Mouse (Mus musculus): ENCODE measurements around the gene Cdipt.

Gene Cdipt

GRCm38 (mm10) chr7:127012845-127013244 lies 37.1 kb downstream of the Cdipt start:
- DNase-seq (ENCODE audit: low read depth), result no peak

GRCm38 (mm10) chr7:127013385-127013784 lies 37.7 kb downstream of the Cdipt start:
- no peak for DNase-seq (ENCODE audit: low read depth)

- peak; percentile 91 for DNase-seq (ENCODE audit: low read depth)
These were observed 38.6 kb downstream of the Cdipt start, which contains the start of gene Mvp for GRCm38 (mm10) chr7:127014320-127014719. Gene Mvp, minus strand, starts transcription at chr7:127014621.

DNA sequence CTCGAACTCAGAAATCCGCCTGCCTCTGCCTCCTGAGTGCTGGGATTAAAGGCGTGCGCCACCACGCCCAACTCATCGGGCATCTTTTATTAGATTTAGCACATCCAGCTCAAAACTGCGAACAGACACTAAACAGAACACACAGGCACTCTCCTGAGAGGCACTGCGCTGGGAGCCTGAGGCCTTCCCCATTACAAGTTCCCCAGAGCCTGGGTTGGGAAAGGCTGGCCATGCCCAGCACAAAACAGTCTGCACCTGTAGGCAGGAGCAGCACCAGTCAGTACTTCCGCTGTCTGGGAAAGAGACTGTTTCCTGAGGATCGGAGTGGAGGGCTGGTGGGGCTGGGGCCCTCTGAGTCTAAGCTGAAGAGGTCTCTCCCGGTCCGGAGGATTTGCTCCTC lies 39.3 kb downstream of the Cdipt start:
- no peak for DNase-seq (ENCODE audit: low read depth)

- DNase-seq (ENCODE audit: low read depth), result peak; percentile 64
These were observed 40.4 kb downstream of the Cdipt start for GRCm38 (mm10) chr7:127016081-127016480.

- no peak for DNase-seq (ENCODE audit: low read depth)
These were observed 40.6 kb downstream of the Cdipt start, which contains the start of gene Pagr1b for GRCm38 (mm10) chr7:127016481-127016485. Gene Pagr1b, minus strand, starts transcription at chr7:127016484.

GRCm38 (mm10) chr7:127016486-127016938 lies 40.8 kb downstream of the Cdipt start:
- no peak for DNase-seq (ENCODE audit: low read depth)

DNA sequence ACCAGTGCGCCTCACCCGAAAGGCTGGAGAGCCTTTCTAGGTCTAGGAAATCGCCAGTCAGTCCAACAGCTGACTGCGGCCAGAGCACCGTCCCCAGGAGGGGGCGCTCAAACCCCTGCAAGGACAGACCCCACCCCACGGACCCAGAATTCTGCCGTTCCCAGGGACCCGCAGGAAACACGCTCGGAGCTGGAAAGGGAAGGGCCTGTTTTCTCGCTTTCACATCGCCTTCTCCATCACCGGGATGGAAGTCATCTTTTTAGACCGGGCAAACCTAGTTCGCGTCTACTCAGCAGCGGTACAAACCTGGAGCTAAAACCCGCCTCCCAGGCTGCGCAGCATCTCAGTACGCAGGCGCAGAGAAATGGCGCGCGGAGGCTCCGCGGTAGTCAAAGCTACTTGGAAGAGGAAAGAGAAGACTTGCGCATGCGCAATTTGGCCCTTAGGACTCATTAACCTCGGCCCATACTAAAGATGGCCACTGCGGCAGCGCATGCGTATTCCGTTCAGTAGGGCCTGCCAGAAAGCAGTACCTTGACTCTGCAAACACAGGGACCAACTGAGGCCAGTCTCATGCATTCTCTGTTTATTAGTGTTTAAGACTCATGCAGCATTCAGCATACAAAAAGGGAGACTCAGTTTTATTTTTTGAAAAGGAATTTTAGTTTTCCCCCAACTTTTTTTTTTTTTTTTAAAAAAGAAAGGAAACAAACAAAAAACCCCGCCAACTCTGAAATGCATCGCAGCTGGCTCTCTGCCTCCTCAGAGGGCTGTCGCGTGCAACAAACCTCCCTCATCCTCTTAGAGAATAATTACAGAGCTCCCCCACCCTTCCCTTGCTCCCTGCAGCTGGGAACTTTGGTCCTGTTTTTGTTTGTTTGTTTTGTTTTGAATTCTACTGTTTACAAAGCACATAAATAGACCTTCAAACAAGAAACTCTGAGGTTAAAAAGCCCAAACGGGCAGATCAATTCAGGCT lies 41.5 kb downstream of the Cdipt start, which contains the start of gene Pagr1a:
Gene Pagr1a, minus strand, starts transcription at position 382 of the 979 bp plus-strand sequence.
- peak; percentile 100 for DNase-seq (ENCODE audit: low read depth)

- no peak for DNase-seq (ENCODE audit: low read depth)
These were observed 42.2 kb downstream of the Cdipt start for GRCm38 (mm10) chr7:127017950-127018345.

DNA sequence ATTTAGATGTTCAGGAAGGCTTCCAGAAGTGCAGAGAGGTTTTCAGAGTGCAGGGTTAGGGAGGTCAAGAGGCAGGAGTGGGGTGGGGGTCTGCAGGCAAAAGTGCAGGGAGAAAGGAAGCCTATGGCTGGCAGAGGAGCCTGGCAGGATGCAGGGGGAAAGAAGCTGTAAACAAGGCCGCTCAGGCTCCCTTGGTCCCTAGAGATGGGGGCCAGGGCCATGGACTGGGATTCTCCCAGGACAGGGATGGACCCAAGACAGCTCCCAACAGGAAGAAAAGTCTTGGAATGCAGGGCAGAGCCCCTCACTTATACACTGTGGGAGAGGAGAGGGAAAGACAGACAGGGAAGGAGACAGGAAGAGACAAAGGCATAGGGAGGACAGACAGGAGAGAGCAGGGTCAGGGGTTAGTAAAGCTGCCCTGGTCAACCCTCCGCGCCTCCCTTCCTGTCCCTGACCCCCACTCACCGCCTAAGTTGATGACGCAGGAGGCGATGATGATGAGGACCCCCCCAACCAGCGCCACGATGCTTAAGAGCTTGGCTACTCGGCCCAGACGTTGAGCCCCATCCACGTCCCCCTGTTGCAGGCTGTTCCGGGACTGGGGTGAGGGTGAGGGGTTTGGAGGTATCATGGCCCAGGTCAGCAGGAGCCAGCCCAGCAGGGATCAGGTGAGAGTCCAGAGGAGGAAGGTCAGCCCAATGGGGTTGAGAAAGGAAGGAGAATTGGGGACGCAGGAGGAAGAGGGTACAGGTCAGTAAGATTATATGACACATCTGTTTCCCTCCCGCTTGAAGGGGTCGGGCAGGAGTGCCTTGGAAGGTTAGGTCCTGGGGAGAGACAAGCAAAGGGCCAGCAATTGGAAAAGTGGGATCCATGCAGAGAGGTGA lies 42.9 kb downstream of the Cdipt start:
- DNase-seq (ENCODE audit: low read depth), result no peak

GRCm38 (mm10) chr7:127019306-127019960 lies 43.7 kb downstream of the Cdipt start:
- DNase-seq (ENCODE audit: low read depth), result no peak

GRCm38 (mm10) chr7:127020031-127020430 lies 44.3 kb downstream of the Cdipt start:
- no peak for DNase-seq (ENCODE audit: low read depth)

- DNase-seq (ENCODE audit: low read depth), result no peak
These were observed 44.8 kb downstream of the Cdipt start for GRCm38 (mm10) chr7:127020491-127020890.

- DNase-seq (ENCODE audit: low read depth), result peak; percentile 75
These were observed 45.3 kb downstream of the Cdipt start, which contains the start of the genes Gm42742 and Prrt2 for GRCm38 (mm10) chr7:127020901-127021562. Gene Gm42742, minus strand, starts transcription at chr7:127021097. Gene Prrt2, minus strand, starts transcription at chr7:127021211.

DNA sequence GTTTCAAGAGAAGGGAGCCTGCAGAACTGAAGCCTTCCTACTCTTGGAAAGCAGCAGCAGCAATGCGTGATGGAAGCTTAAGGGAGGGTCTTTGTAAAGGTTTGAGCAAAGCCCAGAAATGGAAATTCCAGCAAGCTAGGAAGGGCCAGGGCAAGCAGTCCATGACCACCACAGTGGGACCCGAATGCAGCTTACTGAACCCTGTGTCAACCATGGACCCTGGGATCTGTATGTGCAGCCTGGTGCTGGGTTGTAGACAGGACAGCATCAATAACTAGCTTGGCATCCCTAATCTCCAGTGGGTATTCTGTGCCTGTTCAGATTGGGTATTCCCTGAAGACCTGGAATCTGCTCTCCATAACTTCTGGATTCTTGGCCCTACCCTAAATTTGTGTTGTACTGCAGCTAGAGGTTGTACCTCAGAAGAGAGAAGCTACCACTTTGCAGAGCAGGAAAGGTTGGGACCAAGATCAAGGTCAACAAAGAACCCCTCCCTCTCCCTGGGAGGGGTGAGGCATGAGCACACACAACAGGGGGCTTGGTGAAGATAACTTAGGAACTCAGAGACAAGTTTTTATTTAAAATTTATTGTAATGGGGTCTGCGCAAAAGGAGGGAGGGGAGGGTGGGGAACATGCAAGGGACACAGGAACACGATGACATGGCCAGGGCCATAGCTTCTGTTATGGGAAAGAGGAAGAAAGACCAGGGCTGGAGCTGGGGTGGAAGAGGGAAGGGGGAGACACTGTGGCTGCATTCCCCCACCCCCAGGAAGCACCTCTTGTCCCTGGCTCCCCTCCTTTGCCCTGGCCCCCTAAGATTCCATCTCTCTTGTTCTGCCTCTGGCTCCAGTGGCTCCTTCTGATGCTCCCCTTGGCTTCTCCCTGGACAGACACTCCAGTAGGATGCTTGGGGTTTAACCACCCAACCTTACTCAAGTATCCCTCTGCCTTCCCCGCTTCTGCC lies 46.1 kb downstream of the Cdipt start:
- DNase-seq (ENCODE audit: low read depth), result no peak

DNA sequence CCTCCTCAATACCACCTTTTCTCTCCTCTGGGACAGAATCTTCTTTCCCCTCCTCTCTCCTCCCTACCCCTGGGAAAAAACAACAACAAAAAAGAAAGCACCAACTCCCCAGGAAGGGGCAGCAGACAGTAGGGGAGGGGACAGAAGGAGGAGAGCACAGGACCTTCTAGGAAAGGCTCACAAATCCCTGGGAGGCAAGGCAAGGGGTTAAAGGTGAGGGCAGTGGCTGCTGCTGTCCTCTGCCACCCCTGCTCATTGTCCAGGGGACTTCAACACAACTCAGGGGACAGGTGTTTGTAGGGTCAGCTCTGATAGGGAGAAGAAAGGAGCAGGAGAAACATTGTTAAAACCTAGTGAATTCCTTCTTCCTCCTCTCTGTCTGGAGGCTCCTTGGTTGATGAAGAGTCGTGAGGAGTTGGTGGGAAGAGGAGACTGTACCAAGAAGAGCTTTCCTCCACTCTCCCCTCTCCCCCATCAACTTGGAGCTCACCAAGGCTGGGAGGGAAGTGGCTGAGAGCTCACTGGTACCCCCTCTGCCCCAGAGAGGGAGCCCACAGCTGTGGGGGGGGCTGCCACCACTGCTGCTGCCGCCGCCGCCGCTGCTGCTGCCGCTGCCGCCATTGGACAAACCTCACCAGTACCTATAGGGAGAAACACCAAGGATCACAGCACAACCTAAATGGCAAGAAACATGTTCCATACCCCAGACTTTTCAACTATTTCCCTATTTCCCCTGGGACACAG lies 47.0 kb downstream of the Cdipt start:
- no peak for DNase-seq (ENCODE audit: low read depth)

DNA sequence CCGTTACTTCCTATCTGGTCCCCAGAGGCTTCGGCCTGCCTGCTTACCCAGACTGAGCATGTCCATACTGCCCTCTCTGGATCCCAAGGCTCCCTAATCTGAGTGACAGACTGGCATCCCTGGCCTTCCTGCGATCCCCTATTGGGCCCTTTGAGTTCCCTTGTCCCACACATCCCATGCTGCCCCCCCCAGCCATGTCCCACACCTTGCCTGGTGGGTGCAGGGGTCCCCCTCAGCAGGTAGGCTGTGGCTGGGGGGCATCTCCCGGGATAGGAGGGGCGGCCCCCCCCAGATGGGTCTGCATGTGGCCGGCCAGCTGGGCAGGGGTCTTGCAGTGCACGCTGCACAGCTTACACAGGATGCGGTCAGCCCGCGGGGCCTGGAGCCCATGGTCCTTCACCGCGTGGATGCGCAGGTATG lies 47.6 kb downstream of the Cdipt start:
- DNase-seq (ENCODE audit: low read depth), result no peak

- DNase-seq (ENCODE audit: low read depth), result peak; percentile 71
These were observed 48.4 kb downstream of the Cdipt start for GRCm38 (mm10) chr7:127023896-127024690.

All from induced T-regulatory cell, adult 2 months (primary cell).